Mouse (Mus musculus): ENCODE data around the gene Sp2.

- TF ChIP-seq POLR2A (IDR thresholded peaks at IDR 0.05; ENCODE audit: insufficient read depth, low read depth, low read length) (no peak), CTCF (IDR thresholded peaks at IDR 0.05) (no peak), EP300 (IDR thresholded peaks at IDR 0.05; ENCODE audit: insufficient read depth, low read depth, low read length) (no peak)
Measured at GRCm38 (mm10) chr11:96984903-96985302, 2.1 kb upstream of the Sp2 start.
